Mouse (Mus musculus): ENCODE data around the gene Gdpd5. TPM values are rescaled to one million over a fixed set of nuclear protein-coding genes. Genes with fewer than 3 reads are reported as not detected.

Gene Gdpd5
- total and polyA plus RNA-seq, 2 experiments from 2014 or later: 26.7 to 40.5 TPM

DNA sequence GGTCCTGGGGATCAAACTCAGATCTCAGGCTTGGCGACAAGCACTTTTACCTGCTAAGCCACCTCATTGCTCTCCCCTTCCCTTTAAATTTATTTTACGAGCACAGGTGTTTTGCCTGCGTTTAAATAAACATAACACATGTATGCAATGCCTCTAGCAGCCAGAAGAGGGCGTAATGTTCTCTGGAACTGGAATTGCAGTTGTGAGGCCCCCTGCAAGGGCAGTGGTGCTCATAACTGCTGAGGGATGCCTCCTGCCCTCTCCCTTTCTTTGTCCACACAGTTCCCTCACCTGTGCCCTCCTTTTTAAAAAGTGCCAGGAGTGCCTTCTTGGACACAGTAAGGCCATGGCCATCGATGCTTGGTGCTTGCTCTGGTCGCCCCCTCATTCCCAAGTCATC is 62.8 kb downstream of the Gdpd5 start:
- Histone ChIP-seq H3K4me2 (ENCODE audit: low read depth, low read length) (no peak overlapping the region), H3K27ac (no peak overlapping the region), H3K36me3 (ENCODE audit: insufficient read depth, low read length) (no peaks in the 10 kb centered on the region), H3K4me3 (ENCODE audit: low read length) (no peak overlapping the region), H3K9ac (replicated peaks; ENCODE audit: low read length) (no peak overlapping the region), H3K27me3 (ENCODE audit: insufficient read depth, low read length) (no peaks in the 10 kb centered on the region), H3K4me1 (ENCODE audit: insufficient read depth, low read length) (0 out of 2 replicates have a peak, but pooled peaks cover 3% of the 10 kb centered on the region), H3K9me3 (ENCODE audit: low read length) (no peaks in the 10 kb centered on the region)
- TF ChIP-seq CTCF (IDR thresholded peaks at IDR 0.05; ENCODE audit: low read depth): peak; percentile 70
- ATAC-seq (no peak), DNase-seq (ENCODE audit: low spot score) (no peak)
- WGBS: 76% methylated on average over 6 of the region's 6 CpGs

DNA sequence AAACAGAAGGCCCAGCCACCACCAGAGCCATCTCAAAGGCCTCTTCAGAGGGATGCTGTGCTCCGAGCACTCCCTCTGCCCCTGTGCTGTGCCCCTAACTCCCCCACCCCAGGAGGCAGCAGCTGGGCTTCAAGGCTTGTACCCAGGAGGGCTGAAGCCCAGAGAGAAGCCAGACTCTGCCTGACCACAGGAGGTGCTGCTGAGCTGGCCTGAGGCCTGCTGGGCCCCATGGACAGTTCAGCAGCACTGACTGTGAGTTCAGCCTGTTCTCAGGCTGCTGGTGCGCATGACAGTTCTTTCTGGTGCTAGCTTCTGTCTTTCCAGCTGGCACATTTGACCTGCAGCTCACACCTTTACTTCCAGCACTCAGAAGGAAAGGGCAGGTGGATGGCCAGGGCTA is 64.6 kb downstream of the Gdpd5 start:
- DNase-seq (ENCODE audit: low spot score): no peak
- no peak overlapping the region for H3K4me2 ChIP-seq (ENCODE audit: low read depth, low read length)
- no peaks in the 10 kb centered on the region for H3K9me3 ChIP-seq (ENCODE audit: low read length)
- H3K4me1 ChIP-seq (ENCODE audit: insufficient read depth, low read length): 0 out of 2 replicates have a peak, but pooled peaks cover 3% of the 10 kb centered on the region
- no peak for ATAC-seq
- no peaks in the 10 kb centered on the region for H3K27me3 ChIP-seq (ENCODE audit: insufficient read depth, low read length)
- no peaks in the 10 kb centered on the region for H3K36me3 ChIP-seq (ENCODE audit: insufficient read depth, low read length)
- WGBS: 77% methylated on average over 2 of the region's 2 CpGs
- H3K27ac ChIP-seq: no peak overlapping the region
- H3K4me3 ChIP-seq (ENCODE audit: low read length): no peak overlapping the region
- TF ChIP-seq CTCF (IDR thresholded peaks at IDR 0.05; ENCODE audit: low read depth): peak; percentile 50
- no peak overlapping the region for H3K9ac ChIP-seq (replicated peaks; ENCODE audit: low read length)

DNA sequence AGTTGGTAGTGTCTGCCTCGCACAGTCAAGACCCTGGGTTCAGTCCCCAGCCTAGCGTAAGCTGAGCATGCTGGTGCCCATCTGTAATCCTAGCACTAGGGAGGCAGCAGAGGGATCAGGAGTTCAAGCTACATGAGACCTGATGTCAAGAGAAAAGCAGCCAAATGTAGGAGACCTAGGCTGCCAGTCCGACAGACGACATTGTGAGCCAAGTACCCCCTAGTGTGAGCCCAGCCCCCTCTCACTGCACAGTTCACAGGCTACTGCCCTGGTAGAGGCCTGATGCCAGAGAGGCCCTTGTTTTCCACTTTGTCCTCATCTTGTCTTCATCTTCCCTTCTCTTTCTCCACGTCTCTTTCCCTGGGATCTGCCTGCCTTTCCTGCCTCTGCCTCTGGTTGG is 66.1 kb downstream of the Gdpd5 start:
- Histone ChIP-seq H3K9ac (replicated peaks; ENCODE audit: low read length) (no peak overlapping the region), H3K4me2 (ENCODE audit: low read depth, low read length) (no peak overlapping the region), H3K27ac (no peak overlapping the region), H3K4me3 (ENCODE audit: low read length) (no peak overlapping the region), H3K36me3 (ENCODE audit: insufficient read depth, low read length) (no peaks in the 10 kb centered on the region), H3K4me1 (ENCODE audit: insufficient read depth, low read length) (0 out of 2 replicates have a peak, but pooled peaks cover 3% of the 10 kb centered on the region), H3K27me3 (ENCODE audit: insufficient read depth, low read length) (no peaks in the 10 kb centered on the region), H3K9me3 (ENCODE audit: low read length) (no peaks in the 10 kb centered on the region)
- 35% methylated on average over 5 of the region's 5 CpGs for WGBS
- no peak for TF ChIP-seq CTCF (IDR thresholded peaks at IDR 0.05; ENCODE audit: low read depth)
- ATAC-seq (no peak), DNase-seq (ENCODE audit: low spot score) (no peak)

DNA sequence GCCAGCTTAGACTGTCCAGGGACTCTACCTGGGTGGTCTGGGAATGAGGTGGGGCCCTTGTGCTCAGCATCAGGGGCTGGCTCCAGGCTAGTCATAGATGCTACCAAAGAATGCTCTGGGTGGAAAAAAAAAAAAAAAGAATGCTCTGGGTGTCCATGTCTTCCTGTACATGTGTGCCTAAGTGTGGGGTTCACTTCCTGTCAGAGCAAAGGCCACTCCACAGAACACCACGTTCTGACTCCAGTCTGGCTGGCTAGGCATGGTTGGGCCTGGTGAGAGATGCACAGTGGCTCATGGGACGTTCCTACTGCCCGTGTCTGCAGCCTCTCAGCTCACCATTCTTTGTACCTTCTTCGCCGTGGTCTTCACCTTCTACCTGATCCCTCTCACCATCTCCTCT is 67.4 kb downstream of the Gdpd5 start:
- 70% methylated on average over 5 of the region's 5 CpGs for WGBS
- no peak for TF ChIP-seq CTCF (IDR thresholded peaks at IDR 0.05; ENCODE audit: low read depth)
- Histone ChIP-seq H3K9me3 (ENCODE audit: low read length) (no peaks in the 10 kb centered on the region), H3K4me1 (ENCODE audit: insufficient read depth, low read length) (0 out of 2 replicates have a peak, but pooled peaks cover 3% of the 10 kb centered on the region), H3K9ac (replicated peaks; ENCODE audit: low read length) (no peak overlapping the region), H3K4me3 (ENCODE audit: low read length) (no peak overlapping the region), H3K27ac (peak overlapping the region; percentile 32; the same call in 1 of the 2 replicates), H3K36me3 (ENCODE audit: insufficient read depth, low read length) (no peaks in the 10 kb centered on the region), H3K4me2 (ENCODE audit: low read depth, low read length) (no peak overlapping the region), H3K27me3 (ENCODE audit: insufficient read depth, low read length) (no peaks in the 10 kb centered on the region)
- ATAC-seq: no peak
- DNase-seq (ENCODE audit: low spot score): no peak

DNA sequence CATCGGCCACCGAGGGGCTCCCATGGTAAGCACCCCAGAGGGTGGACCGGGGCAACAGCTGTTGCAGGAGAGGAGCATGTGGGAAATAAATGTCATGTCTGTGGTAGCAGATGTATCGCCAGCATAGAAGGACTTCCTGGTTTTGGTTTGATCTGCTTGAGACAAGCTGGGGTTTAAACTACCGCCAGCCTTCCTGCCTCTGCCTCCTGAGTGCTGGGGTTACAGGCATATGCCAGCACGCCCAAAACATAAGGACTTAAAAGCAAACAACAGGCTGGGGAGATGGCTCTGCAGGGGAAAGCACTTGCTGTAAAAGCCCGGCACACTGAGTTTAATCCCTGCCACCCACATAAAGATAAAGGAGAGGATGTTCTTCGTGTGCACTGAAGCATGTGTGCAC is 67.8 kb downstream of the Gdpd5 start:
- TF ChIP-seq CTCF (IDR thresholded peaks at IDR 0.05; ENCODE audit: low read depth): no peak
- H3K4me2 ChIP-seq (ENCODE audit: low read depth, low read length): no peak overlapping the region
- no peak overlapping the region for H3K4me3 ChIP-seq (ENCODE audit: low read length)
- H3K36me3 ChIP-seq (ENCODE audit: insufficient read depth, low read length): no peaks in the 10 kb centered on the region
- DNase-seq (ENCODE audit: low spot score) (no peak), ATAC-seq (no peak)
- 38% methylated on average over 8 of the region's 8 CpGs for WGBS
- no peaks in the 10 kb centered on the region for H3K27me3 ChIP-seq (ENCODE audit: insufficient read depth, low read length)
- H3K27ac ChIP-seq: peak overlapping the region; percentile 32; the same call in 1 of the 2 replicates
- 0 out of 2 replicates have a peak, but pooled peaks cover 3% of the 10 kb centered on the region for H3K4me1 ChIP-seq (ENCODE audit: insufficient read depth, low read length)
- no peak overlapping the region for H3K9ac ChIP-seq (replicated peaks; ENCODE audit: low read length)
- no peaks in the 10 kb centered on the region for H3K9me3 ChIP-seq (ENCODE audit: low read length)

DNA sequence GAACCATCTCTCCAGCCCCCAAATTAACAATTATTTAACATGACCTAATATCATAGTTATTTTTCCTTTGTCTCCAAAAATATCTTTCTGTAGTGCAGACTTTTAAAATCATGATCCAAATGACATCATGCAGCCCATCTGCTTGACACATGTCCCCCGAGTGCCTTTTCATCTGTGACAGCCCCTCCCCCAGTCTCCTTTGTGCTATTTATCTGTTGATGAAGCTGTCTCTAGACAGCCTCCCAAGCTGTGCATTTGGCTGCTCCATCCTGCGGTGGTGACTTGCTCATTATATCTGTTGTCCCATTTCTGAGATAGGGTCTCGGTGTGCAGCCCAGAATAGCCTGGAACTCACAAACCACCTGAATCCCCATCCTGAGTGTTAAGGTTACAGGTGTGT is 68.5 kb downstream of the Gdpd5 start:
- no peak; the same call in 1 of the 2 replicates for ATAC-seq
- Histone ChIP-seq H3K4me3 (ENCODE audit: low read length) (no peak overlapping the region), H3K4me1 (ENCODE audit: insufficient read depth, low read length) (0 out of 2 replicates have a peak, but pooled peaks cover 3% of the 10 kb centered on the region), H3K9ac (replicated peaks; ENCODE audit: low read length) (no peak overlapping the region), H3K9me3 (ENCODE audit: low read length) (no peaks in the 10 kb centered on the region), H3K27ac (no peak overlapping the region), H3K4me2 (ENCODE audit: low read depth, low read length) (no peak overlapping the region), H3K36me3 (ENCODE audit: insufficient read depth, low read length) (no peaks in the 10 kb centered on the region), H3K27me3 (ENCODE audit: insufficient read depth, low read length) (no peaks in the 10 kb centered on the region)
- peak; percentile 62 for DNase-seq (ENCODE audit: low spot score)
- 15% methylated on average over 3 of the region's 3 CpGs for WGBS
- no peak for TF ChIP-seq CTCF (IDR thresholded peaks at IDR 0.05; ENCODE audit: low read depth)

DNA sequence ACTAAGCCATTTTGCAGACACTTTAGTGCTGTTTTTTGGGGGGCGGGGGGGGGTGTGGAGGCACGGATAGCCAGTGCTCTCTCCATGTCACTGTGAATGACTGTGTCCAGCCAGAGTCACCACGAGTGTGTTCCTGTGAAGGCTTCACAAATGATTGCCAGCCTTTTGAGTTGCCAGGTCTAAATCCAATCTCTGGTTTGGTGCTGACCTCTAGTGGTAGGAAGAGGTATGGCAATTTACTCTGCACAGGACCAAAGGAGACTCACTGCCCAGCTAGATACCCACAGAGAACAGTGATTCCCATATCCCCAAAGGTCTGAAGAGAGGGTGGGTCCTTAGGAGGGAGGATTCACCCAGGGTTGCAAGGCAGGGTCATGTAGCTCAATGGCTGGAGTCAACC is 69.5 kb downstream of the Gdpd5 start:
- H3K9me3 ChIP-seq (ENCODE audit: low read length): no peaks in the 10 kb centered on the region
- H3K36me3 ChIP-seq (ENCODE audit: insufficient read depth, low read length): no peaks in the 10 kb centered on the region
- DNase-seq (ENCODE audit: low spot score): peak; percentile 91
- ATAC-seq: peak; percentile 61
- no peak overlapping the region for H3K27ac ChIP-seq
- no peak overlapping the region for H3K9ac ChIP-seq (replicated peaks; ENCODE audit: low read length)
- no peak overlapping the region for H3K4me3 ChIP-seq (ENCODE audit: low read length)
- H3K4me1 ChIP-seq (ENCODE audit: insufficient read depth, low read length): 0 out of 2 replicates have a peak, but pooled peaks cover 3% of the 10 kb centered on the region
- no peaks in the 10 kb centered on the region for H3K27me3 ChIP-seq (ENCODE audit: insufficient read depth, low read length)
- peak; percentile 95 for TF ChIP-seq CTCF (IDR thresholded peaks at IDR 0.05; ENCODE audit: low read depth)
- no peak overlapping the region for H3K4me2 ChIP-seq (ENCODE audit: low read depth, low read length)
- WGBS: 0% methylated on average over 3 of the region's 3 CpGs

All from hindbrain, postnatal 0 days (tissue).